21 mouse cellular contexts compared by ENCODE assay signal in the genomic region with DNA sequence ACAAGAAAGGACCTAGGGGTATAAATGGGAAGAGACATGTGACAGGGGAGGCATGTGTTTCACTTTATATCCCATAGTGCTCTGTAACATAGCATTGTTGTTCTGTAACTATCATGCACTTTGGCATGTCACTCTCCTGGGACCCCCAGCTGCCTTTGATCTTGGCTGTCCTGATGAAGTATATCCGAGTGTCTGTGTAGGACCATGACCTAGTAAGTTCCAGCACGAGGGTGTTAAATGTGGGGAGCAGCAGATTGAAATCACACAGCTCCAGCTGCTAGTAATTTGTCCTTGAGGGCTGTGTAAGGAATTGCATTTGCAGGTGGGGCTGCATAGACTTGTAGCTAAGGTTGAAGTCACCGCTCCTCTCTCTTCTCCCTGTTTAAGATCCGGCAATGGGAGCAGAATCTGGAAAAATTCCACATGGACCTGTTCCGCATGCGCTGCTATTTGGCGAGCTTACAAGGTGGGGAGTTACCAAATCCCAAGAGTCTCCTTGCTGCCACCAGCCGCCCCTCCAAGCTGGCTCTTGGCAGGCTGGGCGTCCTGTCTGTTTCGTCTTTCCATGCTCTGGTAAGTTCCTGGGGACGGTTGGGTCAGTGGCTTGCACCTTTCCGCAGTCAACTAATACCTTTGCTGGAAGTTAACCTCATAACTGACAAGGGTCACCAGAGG.
A peak's percentile ranks its signal among the peaks of the same experiment; 100 is the strongest.
DNase-seq lines count a peak whose midpoint lies in the region; ATAC-seq lines count a peak whose summit lies in the region.
"Had no signal": no experiment of that assay in that cellular context is flagged by ENCODE, and none has a peak within 500 bp of the region (broad histone marks: within the 10 kb centered on the region; RNA-seq: fewer than 3 reads in every experiment).

No protein-coding gene starts in this region.

- 59% methylated on average over 12 of the region's 12 CpGs for WGBS in limb, embryonic 11.5 days
- WGBS in limb, embryonic 10.5 days = 76% methylated on average over 12 of the region's 12 CpGs
- WGBS in embryonic facial prominence, embryonic 12.5 days = 52% methylated on average over 12 of the region's 12 CpGs
- WGBS in limb, embryonic 15.5 days = 38% methylated on average over 12 of the region's 12 CpGs

- no peaks in the 10 kb centered on the region for H3K27me3 ChIP-seq in limb, embryonic 11.5 days (ENCODE audit: control insufficient read depth, insufficient read depth, low read length)
- no peaks in the 10 kb centered on the region for H3K27me3 ChIP-seq in limb, embryonic 10.5 days (ENCODE audit: low read depth, poor library complexity, severe bottlenecking)
- no peaks in the 10 kb centered on the region for H3K27me3 ChIP-seq in embryonic facial prominence, embryonic 12.5 days
- no peaks in the 10 kb centered on the region for H3K27me3 ChIP-seq in limb, embryonic 15.5 days
- H3K27me3 ChIP-seq: liver, embryonic 12.5 days; midbrain, embryonic 13.5 days; neural tube, embryonic 12.5 days had no signal

- no peak overlapping the region for H3K4me3 ChIP-seq in limb, embryonic 11.5 days (ENCODE audit: low read depth, low read length)
- no peak overlapping the region for H3K4me3 ChIP-seq in limb, embryonic 10.5 days
- H3K4me3 ChIP-seq in embryonic facial prominence, embryonic 12.5 days = no peak overlapping the region
- no peak overlapping the region for H3K4me3 ChIP-seq in limb, embryonic 15.5 days
- H3K4me3 ChIP-seq: heart, embryonic 10.5 days; layer of hippocampus, adult 2 months; liver, embryonic 12.5 days; midbrain, embryonic 13.5 days; neural tube, embryonic 12.5 days had no signal

- DNase-seq in cerebellum, postnatal 14 days = peak; percentile 24 to 32
- DNase-seq in cerebellum, adult 8-10 months = no peak
- peak; percentile 45 for DNase-seq in limb, embryonic 11.5 days (ENCODE audit: low spot score)
- no peak for DNase-seq in limb, embryonic 10.5 days (ENCODE audit: low spot score)
- no peak for DNase-seq in neural tube, embryonic 10.5 days (ENCODE audit: extremely low spot score, low spot score)
- DNase-seq in right cerebral cortex, adult 18-20 months = no peak
- DNase-seq: adrenal gland, postnatal 25 days; cerebellum, adult 11 months; kidney, postnatal 25 days; lung, adult 18-20 months; lung, postnatal 14 days; right cerebral cortex, postnatal 25 days had no signal

- H3K4me1 ChIP-seq in limb, embryonic 11.5 days (ENCODE audit: control insufficient read depth, insufficient read depth, low read length) = peaks cover 16% of the 10 kb centered on the region
- peaks cover 33% of the 10 kb centered on the region for H3K4me1 ChIP-seq in limb, embryonic 10.5 days
- peaks cover 16% of the 10 kb centered on the region; the same call in 1 of the 2 replicates for H3K4me1 ChIP-seq in embryonic facial prominence, embryonic 12.5 days
- H3K4me1 ChIP-seq in limb, embryonic 15.5 days = peaks cover 6% of the 10 kb centered on the region; the same call in 1 of the 2 replicates
- H3K4me1 ChIP-seq: midbrain, embryonic 13.5 days; neural tube, embryonic 12.5 days had no signal

- no peak overlapping the region for H3K27ac ChIP-seq in limb, embryonic 11.5 days (replicated peaks; ENCODE audit: low read depth, low read length)
- no peak overlapping the region for H3K27ac ChIP-seq in limb, embryonic 10.5 days
- no peak overlapping the region for H3K27ac ChIP-seq in embryonic facial prominence, embryonic 12.5 days
- no peak overlapping the region for H3K27ac ChIP-seq in limb, embryonic 15.5 days
- H3K27ac ChIP-seq: heart, embryonic 10.5 days; layer of hippocampus, adult 2 months; liver, embryonic 12.5 days; midbrain, embryonic 13.5 days; neural tube, embryonic 12.5 days had no signal

- H3K9ac ChIP-seq in limb, embryonic 11.5 days (ENCODE audit: low read length) = no peak overlapping the region
- H3K9ac ChIP-seq in embryonic facial prominence, embryonic 12.5 days = no peak overlapping the region
- no peak overlapping the region for H3K9ac ChIP-seq in limb, embryonic 15.5 days
- H3K9ac ChIP-seq: liver, embryonic 12.5 days; midbrain, embryonic 13.5 days; neural tube, embryonic 12.5 days had no signal

- H3K4me2 ChIP-seq in limb, embryonic 11.5 days (ENCODE audit: low read depth, severe bottlenecking) = no peak overlapping the region
- H3K4me2 ChIP-seq in embryonic facial prominence, embryonic 12.5 days (replicated peaks) = no peak overlapping the region
- no peak overlapping the region for H3K4me2 ChIP-seq in limb, embryonic 15.5 days
- H3K4me2 ChIP-seq: liver, embryonic 12.5 days; midbrain, embryonic 13.5 days; neural tube, embryonic 12.5 days had no signal

- no peaks in the 10 kb centered on the region for H3K36me3 ChIP-seq in limb, embryonic 11.5 days (ENCODE audit: control insufficient read depth, insufficient read depth, low read length)
- no peaks in the 10 kb centered on the region for H3K36me3 ChIP-seq in limb, embryonic 10.5 days
- no peaks in the 10 kb centered on the region for H3K36me3 ChIP-seq in embryonic facial prominence, embryonic 12.5 days
- H3K36me3 ChIP-seq in limb, embryonic 15.5 days = peaks cover 36% of the 10 kb centered on the region
- H3K36me3 ChIP-seq: heart, embryonic 10.5 days; liver, embryonic 12.5 days; midbrain, embryonic 13.5 days; neural tube, embryonic 12.5 days had no signal

- ATAC-seq in limb, embryonic 11.5 days (ENCODE audit: insufficient number of reproducible peaks, low FRiP score, low TSS enrichment, low read depth) = peak; percentile 52
- ATAC-seq in embryonic facial prominence, embryonic 12.5 days (ENCODE audit: insufficient number of reproducible peaks, insufficient read depth, low FRiP score, low TSS enrichment) = peak; percentile 38; the same call in 1 of the 2 replicates
- ATAC-seq in limb, embryonic 15.5 days (ENCODE audit: insufficient number of reproducible peaks, low FRiP score, low TSS enrichment, low read depth) = peak; percentile 13; the same call in 1 of the 2 replicates
- ATAC-seq: hindbrain, embryonic 16.5 days; intestine, embryonic 16.5 days; liver, embryonic 12.5 days; midbrain, embryonic 13.5 days had no signal

- H3K9me3 ChIP-seq in limb, embryonic 11.5 days (ENCODE audit: control insufficient read depth, low read length) = no peaks in the 10 kb centered on the region
- H3K9me3 ChIP-seq in limb, embryonic 10.5 days (replicated peaks) = no peaks in the 10 kb centered on the region
- no peaks in the 10 kb centered on the region for H3K9me3 ChIP-seq in embryonic facial prominence, embryonic 12.5 days
- H3K9me3 ChIP-seq in limb, embryonic 15.5 days = no peaks in the 10 kb centered on the region
- H3K9me3 ChIP-seq: heart, embryonic 10.5 days; liver, embryonic 12.5 days; midbrain, embryonic 13.5 days; neural tube, embryonic 12.5 days had no signal

Comparison
In these comparisons a context has a peak if more than half of its experiments do, and no peak if none do; other contexts are left out.
1. DNase-seq: peak in cerebellum, postnatal 14 days (2 of 2) and limb, embryonic 11.5 days (single experiment); none in cerebellum, adult 8-10 months (single experiment), limb, embryonic 10.5 days (single experiment), neural tube, embryonic 10.5 days (single experiment) and right cerebral cortex, adult 18-20 months (single experiment).
2. Peak in every context shown above with its lines, with median percentiles within 50 percentile points of each other: ATAC-seq.